Comparison of ENCODE assay signal across 10 mouse cellular contexts in the genomic region with DNA sequence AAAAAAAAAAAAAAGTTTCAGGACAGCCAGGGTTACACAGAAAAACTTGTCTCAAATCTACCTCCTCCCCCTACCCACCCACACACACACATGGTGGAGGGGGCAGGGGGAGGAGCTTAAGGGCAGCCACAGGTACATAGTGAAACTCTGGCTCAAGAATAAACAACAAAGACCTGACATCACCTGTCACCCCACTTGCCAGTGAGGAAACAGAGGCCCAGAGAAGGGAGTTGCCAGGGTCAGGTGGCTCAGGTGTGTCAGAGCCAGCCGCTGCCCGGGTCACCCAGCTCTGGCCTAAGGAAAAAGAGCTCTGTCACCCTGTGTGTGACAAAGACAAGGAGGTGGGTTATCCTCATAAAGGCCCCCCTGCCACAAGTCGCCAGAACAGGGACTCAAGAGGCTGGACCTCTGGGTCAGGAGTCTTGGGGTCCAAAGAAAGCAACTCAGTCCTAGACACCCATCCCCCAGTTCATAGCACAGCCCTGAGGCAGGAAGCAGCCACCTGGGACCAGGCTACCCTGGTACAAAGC. TPM values are rescaled to one million over a fixed set of nuclear protein-coding genes. Genes with fewer than 3 reads are reported as not detected.
DNase-seq lines count a peak whose midpoint lies in the region; ATAC-seq lines count a peak whose summit lies in the region.
"Had no signal": no experiment of that assay in that cellular context is flagged by ENCODE, and none has a peak within 500 bp of the region (broad histone marks: within the 10 kb centered on the region; RNA-seq: fewer than 3 reads in every experiment).

No protein-coding gene starts in this region.

- no peak for DNase-seq in heart, embryonic 10.5 days (ENCODE audit: low spot score)
- DNase-seq in heart, postnatal 25 days (ENCODE audit: low spot score): no peak
- DNase-seq in spleen, adult 18-20 months: peak; percentile 20 to 22
- DNase-seq in spleen, postnatal 14 days (ENCODE audit: low spot score in 2 of 2): no peak
- DNase-seq in limb, embryonic 11.5 days (ENCODE audit: low spot score): no peak
- peak; percentile 60 to 78 for DNase-seq in thymus, postnatal 36 days
- DNase-seq in yolk sac, embryonic 10.5 days (ENCODE audit: low spot score): no peak
- DNase-seq in left cerebral cortex, postnatal 25 days (ENCODE audit: low spot score in 2 of 2): no peak

- intact Hi-C loops in heart, postnatal 25 days (cut with DNase I): no loop called here
- intact Hi-C loops in left cerebral cortex, postnatal 25 days (cut with DNase I): no loop called here

- ATAC-seq in limb, embryonic 11.5 days (ENCODE audit: insufficient number of reproducible peaks, low FRiP score, low TSS enrichment, low read depth): 0 out of 2 replicates have a peak, but pooled peaks have one; percentile 42

- H3K27ac ChIP-seq in heart, embryonic 10.5 days: peak overlapping the region; percentile 91
- H3K27ac ChIP-seq in limb, embryonic 11.5 days (replicated peaks; ENCODE audit: low read depth, low read length): peak overlapping the region; percentile 36; the same call in 1 of the 2 replicates
- H3K27ac ChIP-seq: hindbrain, embryonic 15.5 days had no signal

- no peak overlapping the region for H3K9ac ChIP-seq in limb, embryonic 11.5 days (ENCODE audit: low read length)
- H3K9ac ChIP-seq: hindbrain, embryonic 15.5 days had no signal

- no peaks in the 10 kb centered on the region for H3K9me3 ChIP-seq in heart, embryonic 10.5 days
- H3K9me3 ChIP-seq in limb, embryonic 11.5 days (ENCODE audit: control insufficient read depth, low read length): no peaks in the 10 kb centered on the region
- H3K9me3 ChIP-seq: G1E; hindbrain, embryonic 15.5 days had no signal

- no peaks in the 10 kb centered on the region for H3K36me3 ChIP-seq in heart, embryonic 10.5 days
- no peaks in the 10 kb centered on the region; the same call in 1 of the 2 replicates for H3K36me3 ChIP-seq in limb, embryonic 11.5 days (ENCODE audit: control insufficient read depth, insufficient read depth, low read length)
- H3K36me3 ChIP-seq: G1E; hindbrain, embryonic 15.5 days had no signal

- 0 out of 2 replicates have a peak overlapping the region, but pooled peaks have one; percentile 22 for H3K4me3 ChIP-seq in heart, embryonic 10.5 days
- no peak overlapping the region for H3K4me3 ChIP-seq in limb, embryonic 11.5 days (ENCODE audit: low read depth, low read length)
- H3K4me3 ChIP-seq: hindbrain, embryonic 15.5 days had no signal

- no peak overlapping the region for H3K4me2 ChIP-seq in limb, embryonic 11.5 days (ENCODE audit: low read depth, severe bottlenecking)
- H3K4me2 ChIP-seq: hindbrain, embryonic 15.5 days had no signal

- peaks cover 5% of the 10 kb centered on the region; the same call in 1 of the 2 replicates for H3K27me3 ChIP-seq in heart, embryonic 10.5 days (ENCODE audit: insufficient read depth, poor library complexity, severe bottlenecking)
- H3K27me3 ChIP-seq in limb, embryonic 11.5 days (ENCODE audit: control insufficient read depth, insufficient read depth, low read length): no peaks in the 10 kb centered on the region; the same call in 1 of the 2 replicates
- H3K27me3 ChIP-seq: hindbrain, embryonic 15.5 days had no signal

- WGBS in heart, embryonic 10.5 days: 65% methylated on average over 3 of the region's 3 CpGs
- WGBS in limb, embryonic 11.5 days: 86% methylated on average over 3 of the region's 3 CpGs

- H3K4me1 ChIP-seq in heart, embryonic 10.5 days: peaks cover 62% of the 10 kb centered on the region
- peaks cover 50% of the 10 kb centered on the region for H3K4me1 ChIP-seq in limb, embryonic 11.5 days (ENCODE audit: control insufficient read depth, insufficient read depth, low read length)

RNA-seq across cellular contexts. Expression of gene Dnajb12, which starts 27.8 kb away (rescaled TPM):
- 28.8 and 32.0 TPM in 2 replicates for polyA plus RNA-seq in heart, embryonic 10.5 days (2016; fragmentation: Nextera tagmentation; extraction: Ambion mirVana)
- 10 to 100 TPM; 34.5 to 35.9 TPM for total RNA-seq in heart, postnatal 25 days (2021)
- 22.5 and 23.8 TPM in 2 replicates for polyA plus RNA-seq in limb, embryonic 11.5 days (2014; fragmentation: Nextera tagmentation; extraction: Ambion mirVana)
- 10 to 100 TPM; 49.7 to 52.8 TPM for total RNA-seq in left cerebral cortex, postnatal 25 days (2021)

RNA-seq across cellular contexts. Expression of gene Ddit4, which starts 44.5 kb away (rescaled TPM):
- 17.6 and 32.8 TPM in 2 replicates for polyA plus RNA-seq in heart, embryonic 10.5 days (2016; fragmentation: Nextera tagmentation; extraction: Ambion mirVana)
- 10 to 100 TPM; 41.8 to 77.1 TPM for total RNA-seq in heart, postnatal 25 days (2021)
- polyA plus RNA-seq in limb, embryonic 11.5 days (2014; fragmentation: Nextera tagmentation; extraction: Ambion mirVana): 6.8 and 10.2 TPM in 2 replicates
- 10 to 100 TPM; 40.8 to 42.6 TPM for total RNA-seq in left cerebral cortex, postnatal 25 days (2021)

Comparison
In these comparisons a context has a peak if more than half of its experiments do, and no peak if none do; other contexts are left out.
1. DNase-seq: peak in spleen, adult 18-20 months (2 of 2) and thymus, postnatal 36 days (2 of 2); none in heart, embryonic 10.5 days (single experiment), heart, postnatal 25 days (single experiment), spleen, postnatal 14 days (0 of 2), limb, embryonic 11.5 days (single experiment), yolk sac, embryonic 10.5 days (single experiment) and left cerebral cortex, postnatal 25 days (0 of 2).